In the genomic region with DNA sequence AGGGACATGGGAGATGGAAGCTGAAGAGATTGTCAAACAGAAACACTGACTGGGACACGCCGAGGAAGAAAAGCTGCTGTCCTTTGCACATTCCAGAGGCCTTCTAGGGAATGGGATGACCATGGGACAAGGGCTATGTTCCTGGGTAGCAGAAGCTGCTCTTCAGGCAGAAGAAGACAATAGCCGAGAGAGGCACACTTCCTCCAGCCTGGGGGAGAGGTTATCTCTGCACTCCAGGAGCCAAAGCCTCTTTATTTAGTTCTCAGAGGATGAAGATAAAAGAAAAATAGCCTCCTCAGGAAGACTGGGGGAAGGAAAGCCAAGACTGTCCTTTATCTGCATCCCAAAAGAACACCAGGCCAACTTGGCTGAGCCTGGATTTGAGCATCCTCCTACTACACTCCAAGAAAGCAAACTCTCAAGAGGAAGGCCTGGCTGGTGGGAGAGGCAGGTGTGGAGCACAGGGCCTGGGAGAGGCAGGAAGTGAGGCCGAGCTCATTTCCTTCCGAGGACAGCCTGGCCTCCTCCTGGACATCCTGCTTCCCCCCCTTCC, we compare ENCODE assay signal across 10 mouse cellular contexts.
DNase-seq lines count a peak whose midpoint lies in the region; ATAC-seq and TF ChIP-seq lines count a peak whose summit lies in the region.
"Had no signal": no experiment of that assay in that cellular context is flagged by ENCODE, and none has a peak within 500 bp of the region (broad histone marks: within the 10 kb centered on the region; RNA-seq: fewer than 3 reads in every experiment).

No protein-coding gene starts in this region.

- no peak for TF ChIP-seq CTCF in intestine, postnatal 0 days (IDR thresholded peaks at IDR 0.05; ENCODE audit: low read depth)

- H3K4me3 ChIP-seq in intestine, embryonic 16.5 days (ENCODE audit: low read length) = no peak overlapping the region
- no peak overlapping the region for H3K4me3 ChIP-seq in intestine, postnatal 0 days (ENCODE audit: low read depth, low read length)

- peaks cover 23% of the 10 kb centered on the region; the same call in 1 of the 2 replicates for H3K4me1 ChIP-seq in intestine, embryonic 16.5 days (ENCODE audit: control insufficient read depth, insufficient read depth, low read length)
- peaks cover 7% of the 10 kb centered on the region; the same call in 1 of the 2 replicates for H3K4me1 ChIP-seq in intestine, postnatal 0 days (replicated peaks; ENCODE audit: control insufficient read depth, insufficient read depth, low read length)

- no peaks in the 10 kb centered on the region; the same call in 1 of the 2 replicates for H3K36me3 ChIP-seq in intestine, embryonic 16.5 days (ENCODE audit: control insufficient read depth, insufficient read depth, low read length)
- H3K36me3 ChIP-seq in intestine, postnatal 0 days (ENCODE audit: control insufficient read depth, insufficient read depth) = peaks cover 16% of the 10 kb centered on the region; the same call in 1 of the 2 replicates

- no peaks in the 10 kb centered on the region for H3K27me3 ChIP-seq in intestine, embryonic 16.5 days (replicated peaks; ENCODE audit: control insufficient read depth, insufficient read depth, low read length)
- no peaks in the 10 kb centered on the region for H3K27me3 ChIP-seq in intestine, postnatal 0 days (replicated peaks; ENCODE audit: control insufficient read depth, insufficient read depth, low read length)

- no peak overlapping the region for H3K4me2 ChIP-seq in intestine, embryonic 16.5 days (ENCODE audit: low read depth, low read length)
- H3K4me2 ChIP-seq in intestine, postnatal 0 days (replicated peaks; ENCODE audit: low read depth) = no peak overlapping the region

- peak; percentile 27; the same call in 1 of the 2 replicates for ATAC-seq in intestine, embryonic 16.5 days
- no peak for ATAC-seq in intestine, postnatal 0 days

- H3K9me3 ChIP-seq in intestine, embryonic 16.5 days (ENCODE audit: control insufficient read depth, low read length) = no peaks in the 10 kb centered on the region
- H3K9me3 ChIP-seq in intestine, postnatal 0 days (ENCODE audit: control insufficient read depth) = no peaks in the 10 kb centered on the region

- DNase-seq in heart, adult 9 months (ENCODE audit: low spot score in 2 of 2) = peak; percentile 74 to 89
- peak; percentile 60 for DNase-seq in kidney, postnatal 10 days
- peak; percentile 81 for DNase-seq in lung, postnatal 25 days (ENCODE audit: low spot score)
- no peak for DNase-seq in spleen, postnatal 10 days (ENCODE audit: low spot score in 2 of 2)
- no peak for DNase-seq in cerebellum, postnatal 4 days (ENCODE audit: low spot score in 2 of 2)
- no peak for DNase-seq in right cerebral cortex, postnatal 25 days
- DNase-seq: right cerebral cortex, postnatal 4 days had no signal

- no peak overlapping the region for H3K9ac ChIP-seq in intestine, embryonic 16.5 days (ENCODE audit: low read depth, low read length)
- H3K9ac ChIP-seq in intestine, postnatal 0 days (ENCODE audit: low read depth, low read length) = no peak overlapping the region

- 67% methylated on average over 5 of the region's 5 CpGs for WGBS in intestine, embryonic 16.5 days
- WGBS in intestine, postnatal 0 days = 42% methylated on average over 5 of the region's 5 CpGs

- H3K27ac ChIP-seq in intestine, embryonic 16.5 days (ENCODE audit: low read length) = no peak overlapping the region
- no peak overlapping the region for H3K27ac ChIP-seq in intestine, postnatal 0 days (ENCODE audit: low read depth, low read length)
- H3K27ac ChIP-seq: macrophage had no signal

Comparison
In these comparisons a context has a peak if more than half of its experiments do, and no peak if none do; other contexts are left out.
1. DNase-seq: peak in heart, adult 9 months (2 of 2), kidney, postnatal 10 days (single experiment) and lung, postnatal 25 days (single experiment); none in spleen, postnatal 10 days (0 of 2), cerebellum, postnatal 4 days (0 of 2) and right cerebral cortex, postnatal 25 days (single experiment).